ENCODE assay signal across 23 mouse cellular contexts in the genomic region with DNA sequence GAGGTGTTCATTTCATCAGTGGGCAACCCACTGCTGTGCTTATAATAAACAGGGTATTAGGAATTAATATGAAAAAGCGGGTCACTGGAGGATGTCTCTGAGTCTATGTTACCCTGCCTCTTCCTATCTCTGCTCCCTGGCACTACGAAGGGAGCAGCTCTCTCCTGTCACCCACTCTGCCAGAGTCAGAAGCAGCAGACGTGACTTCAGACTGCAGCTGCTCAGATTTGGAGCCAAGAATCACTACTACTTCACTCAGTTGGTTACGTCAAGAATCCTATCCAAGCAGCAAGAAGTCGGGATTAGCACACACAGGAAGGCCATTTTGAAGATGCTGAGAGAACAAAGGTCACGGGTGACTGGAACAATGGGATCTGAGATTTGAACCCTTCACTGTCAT.
DNase-seq lines count a peak whose midpoint lies in the region; ATAC-seq and TF ChIP-seq lines count a peak whose summit lies in the region.
"Had no signal": no experiment of that assay in that cellular context is flagged by ENCODE, and none has a peak within 500 bp of the region (broad histone marks: within the 10 kb centered on the region; RNA-seq: fewer than 3 reads in every experiment).

No protein-coding gene starts in this region.

- H3K36me3 ChIP-seq in forebrain, embryonic 14.5 days (ENCODE audit: control insufficient read depth, insufficient read depth, low read length): no peaks in the 10 kb centered on the region
- H3K36me3 ChIP-seq in forebrain, embryonic 11.5 days (ENCODE audit: control insufficient read depth, insufficient read depth, low read length): no peaks in the 10 kb centered on the region
- no peaks in the 10 kb centered on the region for H3K36me3 ChIP-seq in heart, adult 2 months (ENCODE audit: control insufficient read depth, insufficient read depth, low read length)
- no peaks in the 10 kb centered on the region for H3K36me3 ChIP-seq in embryonic facial prominence, embryonic 10.5 days (replicated peaks)
- H3K36me3 ChIP-seq: embryonic facial prominence, embryonic 12.5 days; embryonic facial prominence, embryonic 15.5 days; hindbrain, embryonic 12.5 days; hindbrain, embryonic 15.5 days; intestine, embryonic 15.5 days had no signal

- H3K4me3 ChIP-seq in forebrain, embryonic 14.5 days (ENCODE audit: low read depth, low read length): no peak overlapping the region
- no peak overlapping the region for H3K4me3 ChIP-seq in forebrain, embryonic 11.5 days (ENCODE audit: low read depth, low read length)
- no peak overlapping the region for H3K4me3 ChIP-seq in heart, adult 2 months
- no peak overlapping the region for H3K4me3 ChIP-seq in embryonic facial prominence, embryonic 10.5 days
- H3K4me3 ChIP-seq: embryonic facial prominence, embryonic 12.5 days; embryonic facial prominence, embryonic 15.5 days; hindbrain, embryonic 12.5 days; hindbrain, embryonic 15.5 days; intestine, embryonic 15.5 days had no signal

- TF ChIP-seq CTCF in heart, adult 2 months (IDR thresholded peaks at IDR 0.05): no peak
- no peak for TF ChIP-seq CTCF in brain, embryonic 14.5 days (IDR thresholded peaks at IDR 0.05; ENCODE audit: borderline replicate concordance, extremely low read depth, insufficient read depth, insufficient read length)

- 70% methylated on average over 6 of the region's 6 CpGs for WGBS in forebrain, embryonic 14.5 days
- WGBS in forebrain, embryonic 11.5 days: 79% methylated on average over 6 of the region's 6 CpGs
- 69% methylated on average over 6 of the region's 6 CpGs for WGBS in heart, adult 2 months
- 84% methylated on average over 6 of the region's 6 CpGs for WGBS in embryonic facial prominence, embryonic 10.5 days

- DNase-seq in forebrain, embryonic 14.5 days (ENCODE audit: low spot score): peak; percentile 62
- no peak for DNase-seq in forebrain, embryonic 11.5 days (ENCODE audit: low spot score)
- DNase-seq in heart, adult 11 months: peak; percentile 70
- no peak for DNase-seq in heart, adult 2 months
- peak; percentile 70 for DNase-seq in brain, embryonic 14.5 days (ENCODE audit: low read depth)
- DNase-seq in left cerebral cortex, postnatal 25 days (ENCODE audit: low spot score in 2 of 2): no peak
- DNase-seq in embryonic facial prominence, embryonic 10.5 days (ENCODE audit: low spot score): no peak
- DNase-seq: adrenal gland, adult 2 months; adrenal gland, postnatal 14 days; B cell, adult 2 months; cerebellum, adult 18-20 months; cerebellum, adult 9-10 months; cerebellum, postnatal 14 days; gastrocnemius, postnatal 25 days; kidney, adult 18-20 months had no signal

- TF ChIP-seq EP300 in heart, adult 2 months (IDR thresholded peaks at IDR 0.05; ENCODE audit: insufficient read depth, low read depth, low read length): no peak

- intact Hi-C loops in heart, adult 2 months (cut with DNase I): no loop called here
- intact Hi-C loops in left cerebral cortex, postnatal 25 days (cut with DNase I): no loop called here

- peak; percentile 50; the same call in 1 of the 2 replicates for ATAC-seq in forebrain, embryonic 14.5 days
- ATAC-seq in forebrain, embryonic 11.5 days (replicated peaks; ENCODE audit: low FRiP score): no peak
- ATAC-seq: intestine, embryonic 15.5 days had no signal

- H3K9ac ChIP-seq in forebrain, embryonic 14.5 days (ENCODE audit: low read length): no peak overlapping the region
- H3K9ac ChIP-seq in forebrain, embryonic 11.5 days (ENCODE audit: low read length): no peak overlapping the region
- H3K9ac ChIP-seq in heart, adult 2 months (ENCODE audit: low read depth, low read length): no peak overlapping the region
- H3K9ac ChIP-seq: embryonic facial prominence, embryonic 12.5 days; embryonic facial prominence, embryonic 15.5 days; hindbrain, embryonic 12.5 days; hindbrain, embryonic 15.5 days; intestine, embryonic 15.5 days had no signal

- H3K27me3 ChIP-seq in forebrain, embryonic 14.5 days (replicated peaks; ENCODE audit: control insufficient read depth, insufficient read depth, low read length): no peaks in the 10 kb centered on the region
- H3K27me3 ChIP-seq in forebrain, embryonic 11.5 days (ENCODE audit: control insufficient read depth, insufficient read depth, low read length): no peaks in the 10 kb centered on the region
- no peaks in the 10 kb centered on the region for H3K27me3 ChIP-seq in heart, adult 2 months (ENCODE audit: control insufficient read depth, insufficient read depth, low read length)
- no peaks in the 10 kb centered on the region for H3K27me3 ChIP-seq in embryonic facial prominence, embryonic 10.5 days (replicated peaks; ENCODE audit: low read depth, poor library complexity, severe bottlenecking)
- H3K27me3 ChIP-seq: CH12.LX; embryonic facial prominence, embryonic 12.5 days; embryonic facial prominence, embryonic 15.5 days; hindbrain, embryonic 12.5 days; hindbrain, embryonic 15.5 days; intestine, embryonic 15.5 days had no signal

- H3K4me1 ChIP-seq in forebrain, embryonic 14.5 days (ENCODE audit: control insufficient read depth, insufficient read depth, low read length): peaks cover 3% of the 10 kb centered on the region; the same call in 1 of the 2 replicates
- no peaks in the 10 kb centered on the region for H3K4me1 ChIP-seq in forebrain, embryonic 11.5 days (replicated peaks; ENCODE audit: control insufficient read depth, insufficient read depth, low read length)
- H3K4me1 ChIP-seq in heart, adult 2 months (ENCODE audit: control insufficient read depth, insufficient read depth, low read length): no peaks in the 10 kb centered on the region
- H3K4me1 ChIP-seq in embryonic facial prominence, embryonic 10.5 days: no peaks in the 10 kb centered on the region
- H3K4me1 ChIP-seq: embryonic facial prominence, embryonic 12.5 days; embryonic facial prominence, embryonic 15.5 days; hindbrain, embryonic 12.5 days had no signal

- no peak for TF ChIP-seq POLR2A in heart, adult 2 months (IDR thresholded peaks at IDR 0.05; ENCODE audit: insufficient read depth, low read depth, low read length)
- no peak for TF ChIP-seq POLR2A in brain, embryonic 14.5 days (IDR thresholded peaks at IDR 0.05; ENCODE audit: borderline replicate concordance, extremely low read depth, insufficient read depth, insufficient read length, poor library complexity, severe bottlenecking)

- no peak overlapping the region for H3K4me2 ChIP-seq in forebrain, embryonic 14.5 days (ENCODE audit: low read length)
- no peak overlapping the region for H3K4me2 ChIP-seq in forebrain, embryonic 11.5 days (ENCODE audit: low read depth, low read length, severe bottlenecking)
- H3K4me2 ChIP-seq: embryonic facial prominence, embryonic 12.5 days; embryonic facial prominence, embryonic 15.5 days; heart, embryonic 11.5 days; hindbrain, embryonic 12.5 days; hindbrain, embryonic 15.5 days; intestine, embryonic 15.5 days had no signal

- no peaks in the 10 kb centered on the region for H3K9me3 ChIP-seq in forebrain, embryonic 14.5 days (replicated peaks; ENCODE audit: control insufficient read depth, low read length)
- no peaks in the 10 kb centered on the region for H3K9me3 ChIP-seq in forebrain, embryonic 11.5 days (ENCODE audit: control insufficient read depth, low read length)
- no peaks in the 10 kb centered on the region for H3K9me3 ChIP-seq in embryonic facial prominence, embryonic 10.5 days
- H3K9me3 ChIP-seq: embryonic facial prominence, embryonic 12.5 days; embryonic facial prominence, embryonic 15.5 days; G1E; hindbrain, embryonic 12.5 days; hindbrain, embryonic 15.5 days; intestine, embryonic 15.5 days had no signal

- peaks cover 2% of the 10 kb centered on the region; the same call in 1 of the 2 replicates for H3K79me2 ChIP-seq in heart, adult 2 months (replicated peaks; ENCODE audit: control insufficient read depth, insufficient read depth, low read length)

- H3K27ac ChIP-seq in forebrain, embryonic 14.5 days (ENCODE audit: low read depth, low read length): no peak overlapping the region
- H3K27ac ChIP-seq in forebrain, embryonic 11.5 days (ENCODE audit: low read depth, low read length): no peak overlapping the region
- H3K27ac ChIP-seq in heart, adult 2 months: no peak overlapping the region
- H3K27ac ChIP-seq in embryonic facial prominence, embryonic 10.5 days (replicated peaks): no peak overlapping the region
- H3K27ac ChIP-seq: embryonic facial prominence, embryonic 12.5 days; embryonic facial prominence, embryonic 15.5 days; hindbrain, embryonic 12.5 days; hindbrain, embryonic 15.5 days; intestine, embryonic 15.5 days had no signal

Comparison
In these comparisons a context has a peak if more than half of its experiments do, and no peak if none do; other contexts are left out.
1. DNase-seq: peak in forebrain, embryonic 14.5 days (single experiment), heart, adult 11 months (single experiment) and brain, embryonic 14.5 days (single experiment); none in forebrain, embryonic 11.5 days (single experiment), heart, adult 2 months (0 of 2), left cerebral cortex, postnatal 25 days (0 of 2) and embryonic facial prominence, embryonic 10.5 days (single experiment).